27 mouse cellular contexts compared by ENCODE assay signal in genomic region chr10:69341570-69342227, GRCm38 (mm10). TPM values are rescaled to one million over a fixed set of nuclear protein-coding genes. Genes with fewer than 3 reads are reported as not detected.
DNase-seq lines count a peak whose midpoint lies in the region; ATAC-seq lines count a peak whose summit lies in the region.
"Had no signal": no experiment of that assay in that cellular context is flagged by ENCODE, and none has a peak within 500 bp of the region (broad histone marks: within the 10 kb centered on the region; RNA-seq: fewer than 3 reads in every experiment).

No protein-coding gene starts in this region.

- DNase-seq in embryonic facial prominence, embryonic 11.5 days (ENCODE audit: low spot score) = no peak
- DNase-seq in embryonic facial prominence, embryonic 10.5 days (ENCODE audit: low spot score) = no peak
- no peak for DNase-seq in liver, embryonic 11.5 days (ENCODE audit: low spot score)
- no peak for DNase-seq in frontal cortex, postnatal 36 days (ENCODE audit: low spot score in 2 of 2)
- no peak for DNase-seq in adrenal gland, adult 8-10 months
- DNase-seq in heart, adult 18-20 months = no peak
- DNase-seq: adrenal gland, postnatal 25 days; B cell, adult 2 months; cerebellum, adult 18-20 months; cerebellum, adult 9-11 months; cerebellum, postnatal 36 days; gastrocnemius, postnatal 36 days; heart, adult 11 months; heart, postnatal 14 days had no signal

- H3K4me3 ChIP-seq in embryonic facial prominence, embryonic 11.5 days (ENCODE audit: low read depth, low read length) = no peak overlapping the region
- no peak overlapping the region for H3K4me3 ChIP-seq in embryonic facial prominence, embryonic 10.5 days
- H3K4me3 ChIP-seq in liver, embryonic 11.5 days (ENCODE audit: low read depth, low read length) = no peak overlapping the region
- H3K4me3 ChIP-seq in liver, embryonic 16.5 days (ENCODE audit: low read depth, low read length) = no peak overlapping the region
- H3K4me3 ChIP-seq: embryonic facial prominence, embryonic 15.5 days; erythroblast, embryonic 14.5 days; forebrain, embryonic 10.5 days; heart, embryonic 15.5 days had no signal

- no peak overlapping the region for H3K9ac ChIP-seq in embryonic facial prominence, embryonic 11.5 days (replicated peaks; ENCODE audit: low read length)
- H3K9ac ChIP-seq in liver, embryonic 11.5 days (ENCODE audit: low read depth, low read length) = no peak overlapping the region
- no peak overlapping the region for H3K9ac ChIP-seq in liver, embryonic 16.5 days (ENCODE audit: low read depth, low read length)
- H3K9ac ChIP-seq: embryonic facial prominence, embryonic 15.5 days; heart, embryonic 15.5 days; hindbrain, embryonic 14.5 days had no signal

- H3K4me1 ChIP-seq in embryonic facial prominence, embryonic 11.5 days (ENCODE audit: control insufficient read depth, insufficient read depth, low read length) = no peaks in the 10 kb centered on the region
- no peaks in the 10 kb centered on the region for H3K4me1 ChIP-seq in embryonic facial prominence, embryonic 10.5 days
- H3K4me1 ChIP-seq in liver, embryonic 11.5 days (replicated peaks; ENCODE audit: control insufficient read depth, insufficient read depth, low read length) = no peaks in the 10 kb centered on the region; the same call in 1 of the 2 replicates
- peaks cover 4% of the 10 kb centered on the region; the same call in 1 of the 2 replicates for H3K4me1 ChIP-seq in liver, embryonic 16.5 days (ENCODE audit: control insufficient read depth, low read depth, low read length)
- H3K4me1 ChIP-seq: embryonic facial prominence, embryonic 15.5 days; forebrain, embryonic 10.5 days; heart, embryonic 15.5 days had no signal

- 71% methylated on average over 6 of the region's 6 CpGs for WGBS in embryonic facial prominence, embryonic 11.5 days
- 84% methylated on average over 6 of the region's 6 CpGs for WGBS in embryonic facial prominence, embryonic 10.5 days
- 84% methylated on average over 6 of the region's 6 CpGs for WGBS in liver, embryonic 11.5 days
- 79% methylated on average over 6 of the region's 6 CpGs for WGBS in liver, embryonic 16.5 days (ENCODE audit: insufficient replicate concordance)

- H3K9me3 ChIP-seq in embryonic facial prominence, embryonic 11.5 days (replicated peaks; ENCODE audit: control insufficient read depth, low read length) = no peaks in the 10 kb centered on the region
- H3K9me3 ChIP-seq in embryonic facial prominence, embryonic 10.5 days = no peaks in the 10 kb centered on the region
- H3K9me3 ChIP-seq in liver, embryonic 11.5 days (ENCODE audit: control insufficient read depth, low read length) = no peaks in the 10 kb centered on the region
- H3K9me3 ChIP-seq in liver, embryonic 16.5 days (replicated peaks; ENCODE audit: control insufficient read depth, low read length) = no peaks in the 10 kb centered on the region
- H3K9me3 ChIP-seq: embryonic facial prominence, embryonic 15.5 days; forebrain, embryonic 10.5 days; G1E; heart, embryonic 15.5 days had no signal

- peaks cover 53% of the 10 kb centered on the region for H3K36me3 ChIP-seq in embryonic facial prominence, embryonic 11.5 days (replicated peaks; ENCODE audit: control insufficient read depth, insufficient read depth, low read depth, low read length)
- peaks cover 100% of the 10 kb centered on the region for H3K36me3 ChIP-seq in embryonic facial prominence, embryonic 10.5 days (replicated peaks)
- H3K36me3 ChIP-seq in liver, embryonic 11.5 days (ENCODE audit: control insufficient read depth, insufficient read depth, low read length) = peaks cover 84% of the 10 kb centered on the region
- peaks cover 97% of the 10 kb centered on the region for H3K36me3 ChIP-seq in liver, embryonic 16.5 days (ENCODE audit: control insufficient read depth, insufficient read depth)

- no peaks in the 10 kb centered on the region for H3K27me3 ChIP-seq in embryonic facial prominence, embryonic 11.5 days (ENCODE audit: control insufficient read depth, insufficient read depth, low read length)
- H3K27me3 ChIP-seq in embryonic facial prominence, embryonic 10.5 days (replicated peaks; ENCODE audit: low read depth, poor library complexity, severe bottlenecking) = no peaks in the 10 kb centered on the region
- no peaks in the 10 kb centered on the region for H3K27me3 ChIP-seq in liver, embryonic 11.5 days (replicated peaks; ENCODE audit: control insufficient read depth, insufficient read depth, low read length)
- no peaks in the 10 kb centered on the region for H3K27me3 ChIP-seq in liver, embryonic 16.5 days (ENCODE audit: control insufficient read depth, insufficient read depth, low read depth, low read length)
- H3K27me3 ChIP-seq: embryonic facial prominence, embryonic 15.5 days; heart, embryonic 15.5 days had no signal

- ATAC-seq in embryonic facial prominence, embryonic 11.5 days (replicated peaks; ENCODE audit: insufficient number of reproducible peaks, low FRiP score, low TSS enrichment, low read depth) = 0 out of 2 replicates have a peak, but pooled peaks have one; percentile 9
- ATAC-seq in liver, embryonic 11.5 days (replicated peaks; ENCODE audit: low FRiP score) = 0 out of 2 replicates have a peak, but pooled peaks have one; percentile 16
- peak; percentile 60 for ATAC-seq in liver, embryonic 16.5 days (ENCODE audit: low read depth)
- ATAC-seq: activated CD4-positive, CD25-positive, alpha-beta regulatory T cell, adult 4 months; CD4-positive, CD25-positive, alpha-beta regulatory T cell, adult 4 months; forebrain, embryonic 14.5 days had no signal

- no peak overlapping the region for H3K27ac ChIP-seq in embryonic facial prominence, embryonic 11.5 days (replicated peaks; ENCODE audit: low read depth, low read length)
- no peak overlapping the region for H3K27ac ChIP-seq in embryonic facial prominence, embryonic 10.5 days (replicated peaks)
- no peak overlapping the region for H3K27ac ChIP-seq in liver, embryonic 11.5 days (ENCODE audit: low read depth, low read length)
- H3K27ac ChIP-seq in liver, embryonic 16.5 days (ENCODE audit: low read length) = no peak overlapping the region
- H3K27ac ChIP-seq: embryonic facial prominence, embryonic 15.5 days; forebrain, embryonic 10.5 days; heart, embryonic 15.5 days; hindbrain, embryonic 14.5 days had no signal

- no peak overlapping the region for H3K4me2 ChIP-seq in embryonic facial prominence, embryonic 11.5 days (ENCODE audit: low read depth, low read length)
- H3K4me2 ChIP-seq in liver, embryonic 11.5 days = no peak overlapping the region
- H3K4me2 ChIP-seq in liver, embryonic 16.5 days (ENCODE audit: low read depth, low read length) = no peak overlapping the region
- H3K4me2 ChIP-seq: embryonic facial prominence, embryonic 15.5 days; heart, embryonic 11.5 days; heart, embryonic 15.5 days; hindbrain, embryonic 14.5 days had no signal

RNA-seq across cellular contexts. Expression of gene Cdk1, which starts 11.0 kb away (rescaled TPM):
- 507 and 508 TPM in 2 replicates for polyA plus RNA-seq in embryonic facial prominence, embryonic 11.5 days (2014; fragmentation: Nextera tagmentation; extraction: Ambion mirVana)
- 534 and 541 TPM in 2 replicates for polyA plus RNA-seq in embryonic facial prominence, embryonic 10.5 days (2016; fragmentation: Nextera tagmentation; extraction: Ambion mirVana)
- 441 and 474 TPM in 2 replicates for polyA plus RNA-seq in liver, embryonic 11.5 days (2014; fragmentation: Nextera tagmentation; extraction: Ambion mirVana)
- polyA plus RNA-seq in liver, embryonic 16.5 days (2015; fragmentation: Nextera tagmentation; extraction: Ambion mirVana) = 254 and 271 TPM in 2 replicates
- total RNA-seq in adrenal gland, adult 8-10 months (2022) = 1 to 10 TPM; 1.9 to 7.7 (median 2.8) TPM
- total RNA-seq in heart, adult 18-20 months (2021) = 1 to 10 TPM; 1.4 to 1.6 TPM
- total RNA-seq: gastrocnemius, adult 8-10 months had no signal

RNA-seq across cellular contexts. Expression of gene Ank3, which starts 56.9 kb away (rescaled TPM):
- polyA plus RNA-seq in embryonic facial prominence, embryonic 11.5 days (2014; fragmentation: Nextera tagmentation; extraction: Ambion mirVana) = 32.5 and 34.4 TPM in 2 replicates
- polyA plus RNA-seq in embryonic facial prominence, embryonic 10.5 days (2016; fragmentation: Nextera tagmentation; extraction: Ambion mirVana) = 36.7 and 36.9 TPM in 2 replicates
- 13.4 and 16.1 TPM in 2 replicates for polyA plus RNA-seq in liver, embryonic 11.5 days (2014; fragmentation: Nextera tagmentation; extraction: Ambion mirVana)
- 12.1 and 14.0 TPM in 2 replicates for polyA plus RNA-seq in liver, embryonic 16.5 days (2015; fragmentation: Nextera tagmentation; extraction: Ambion mirVana)
- 10 to 100 TPM; 12.0 to 26.9 (median 20.4) TPM for total RNA-seq in adrenal gland, adult 8-10 months (2022)
- total RNA-seq in heart, adult 18-20 months (2021) = 10 to 100 TPM; 67.9 to 68.1 TPM
- total RNA-seq: hematopoietic stem cell, adult 5-6 weeks had no signal
- polyA plus RNA-seq: G1E had no signal

Comparison
In these comparisons a context has a peak if more than half of its experiments do, and no peak if none do; other contexts are left out.
1. ATAC-seq: peak in every context shown above with its lines; median percentile 60 in liver, embryonic 16.5 days; 16 in liver, embryonic 11.5 days; 9 in embryonic facial prominence, embryonic 11.5 days.